Comparison of ENCODE assay signal across 9 mouse cellular contexts in the genomic region with DNA sequence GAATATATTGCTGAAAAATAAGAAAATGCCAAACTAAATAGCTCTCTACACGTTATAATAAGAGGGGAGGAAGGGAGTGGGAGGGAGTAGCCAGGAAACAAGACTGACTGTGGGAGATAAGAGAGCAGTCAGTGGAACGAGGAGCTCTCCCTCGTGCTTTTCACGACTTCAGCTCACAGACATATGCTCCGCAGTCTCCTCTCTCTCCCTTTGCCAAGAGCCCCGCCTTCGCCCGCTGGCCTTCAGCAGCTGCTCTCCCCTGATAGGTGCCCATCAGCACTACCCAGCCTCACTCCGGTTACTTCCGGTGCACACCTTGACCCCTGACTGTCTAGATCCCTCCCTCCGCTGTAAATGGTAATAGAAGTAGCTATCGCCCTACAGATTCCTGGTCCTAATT.
DNase-seq lines count a peak whose midpoint lies in the region; ATAC-seq and TF ChIP-seq lines count a peak whose summit lies in the region.
"Had no signal": no experiment of that assay in that cellular context is flagged by ENCODE, and none has a peak within 500 bp of the region (broad histone marks: within the 10 kb centered on the region; RNA-seq: fewer than 3 reads in every experiment).

No protein-coding gene starts in this region.

- peak; percentile 14 for DNase-seq in layer of hippocampus, adult 11-12 months (ENCODE audit: low spot score)
- DNase-seq in layer of hippocampus, postnatal 25 days (ENCODE audit: extremely low spot score in 1 of 2, low spot score in 1 of 2) = no peak
- DNase-seq in left cerebral cortex, adult 2 months (ENCODE audit: extremely low spot score in 1 of 2, low spot score in 2 of 2) = peak; percentile 22 to 46
- DNase-seq in right cerebral cortex, postnatal 4 days = peak; percentile 22
- DNase-seq in embryo, embryonic 9.5 days (ENCODE audit: extremely low spot score) = no peak

- no peak for TF ChIP-seq CTCF in left cerebral cortex, adult 2 months (IDR thresholded peaks at IDR 0.05)

- peak overlapping the region; percentile 18; the same call in 1 of the 2 replicates for H3K27ac ChIP-seq in left cerebral cortex, adult 2 months
- no peak overlapping the region for H3K27ac ChIP-seq in forebrain, embryonic 12.5 days

- H3K4me1 ChIP-seq in forebrain, embryonic 12.5 days = no peaks in the 10 kb centered on the region

- no peaks in the 10 kb centered on the region for H3K27me3 ChIP-seq in forebrain, embryonic 12.5 days
- H3K27me3 ChIP-seq: Patski had no signal

- H3K4me2 ChIP-seq in forebrain, embryonic 12.5 days = no peak overlapping the region

- no peaks in the 10 kb centered on the region for H3K36me3 ChIP-seq in forebrain, embryonic 12.5 days (replicated peaks)

- H3K9me3 ChIP-seq in forebrain, embryonic 12.5 days = no peaks in the 10 kb centered on the region

- H3K9ac ChIP-seq in forebrain, embryonic 12.5 days = no peak overlapping the region

- no peak overlapping the region for H3K4me3 ChIP-seq in left cerebral cortex, adult 2 months
- H3K4me3 ChIP-seq in forebrain, embryonic 12.5 days (replicated peaks) = no peak overlapping the region

- intact Hi-C loops in left cerebral cortex, adult 2 months (cut with DNase I) = loop anchor here (2.0 kb wide), 1 partner anchor 279 kb away; no protein-coding TSS in a partner anchor

- peak; percentile 99 for ATAC-seq in erythroid progenitor cell, adult 5-6 weeks (replicated peaks; ENCODE audit: low FRiP score, poor library complexity, severe bottlenecking)
- ATAC-seq in granulocyte monocyte progenitor cell, adult 5-6 weeks (replicated peaks; ENCODE audit: poor library complexity, severe bottlenecking) = no peak
- ATAC-seq in forebrain, embryonic 12.5 days (ENCODE audit: low FRiP score) = no peak
- ATAC-seq: Patski had no signal

- 76% methylated on average over 12 of the region's 12 CpGs for WGBS in forebrain, embryonic 12.5 days

Comparison
In these comparisons a context has a peak if more than half of its experiments do, and no peak if none do; other contexts are left out.
1. DNase-seq: peak in layer of hippocampus, adult 11-12 months (single experiment), left cerebral cortex, adult 2 months (2 of 2) and right cerebral cortex, postnatal 4 days (single experiment); none in layer of hippocampus, postnatal 25 days (0 of 2) and embryo, embryonic 9.5 days (single experiment).